16 mouse cellular contexts compared by ENCODE assay signal in genomic region chr4:64562511-64562910, GRCm38 (mm10).
"Had no signal": no experiment of that assay in that cellular context is flagged by ENCODE, and none has a peak within 500 bp of the region (broad histone marks: within the 10 kb centered on the region; RNA-seq: fewer than 3 reads in every experiment).

No protein-coding gene starts in this region.

- DNase-seq: heart, postnatal 10 days; heart, postnatal 14 days; heart, postnatal 36 days; heart, postnatal 4 days; kidney, adult 11 months; kidney, adult 18-20 months; kidney, adult 2 months; kidney, adult 8-10 months; kidney, adult 9 months; kidney, postnatal 10 days; kidney, postnatal 14 days; kidney, postnatal 25 days; kidney, postnatal 36 days; kidney, postnatal 4 days; layer of hippocampus, adult 9-11 months; layer of hippocampus, postnatal 36 days had no signal
